Mouse (Mus musculus) cerebellum, adult 2 months (tissue): ENCODE measurements at regions not wholly inside any gene's neighbourhood (a gene's known extent, or its start where the extent isn't known, plus 50 kb on each side); places are given as distances from the start of the nearest gene placed in this dataset.

Experiments
- DNase-seq, 2 experiments: peaks; one replicate each; pipeline ENCODE4 v3.0.0; 2021
- H3K27ac ChIP-seq: fragments of 200-500 bp; 2 replicates; pipeline ENCODE4 v1.5.1; 2012; ENCODE audit warnings: low read length, control low read depth, inconsistent platforms; ENCODE audit not compliant: insufficient read depth
- H3K27me3 ChIP-seq: fragments of 200-500 bp; 2 replicates; pipeline ENCODE4 v1.6.1; 2012; ENCODE audit warnings: inconsistent platforms, mild to moderate bottlenecking, low read length, moderate library complexity; ENCODE audit not compliant: control insufficient read depth, insufficient read depth
- H3K4me1 ChIP-seq: fragments of 200-500 bp; 2 replicates; pipeline ENCODE4 v1.6.1; 2011; ENCODE audit warnings: low read length; ENCODE audit not compliant: control insufficient read depth, insufficient read depth
- H3K4me3 ChIP-seq: fragments of 200-500 bp; replicated peaks from 2 replicates; pipeline ENCODE3; 2011; ENCODE audit warnings: mild to moderate bottlenecking, low read depth, low read length, control low read depth; ENCODE audit not compliant: insufficient read depth
- CTCF ChIP-seq: fragments of 200-500 bp; IDR thresholded peaks from 2 replicates; pipeline ENCODE4 v1.5.1; 2011; ENCODE audit warnings: low read depth, mild to moderate bottlenecking, control low read depth, low read length, moderate library complexity, borderline replicate concordance; ENCODE audit not compliant: insufficient read depth
- POLR2A ChIP-seq: fragments of 200-500 bp; IDR thresholded peaks from 2 replicates; pipeline ENCODE4 v1.6.1; 2011; ENCODE audit warnings: low read length, control low read depth, borderline replicate concordance; ENCODE audit not compliant: insufficient read depth
- WGBS: fragments of 180-500 bp; shearing (Covaris S2); methylation state at CpG from one replicate; pipeline ENCODE4 v1.1.7; 2018; 5-methylcytosine and 5-hydroxymethylcytosine counted together

DNA sequence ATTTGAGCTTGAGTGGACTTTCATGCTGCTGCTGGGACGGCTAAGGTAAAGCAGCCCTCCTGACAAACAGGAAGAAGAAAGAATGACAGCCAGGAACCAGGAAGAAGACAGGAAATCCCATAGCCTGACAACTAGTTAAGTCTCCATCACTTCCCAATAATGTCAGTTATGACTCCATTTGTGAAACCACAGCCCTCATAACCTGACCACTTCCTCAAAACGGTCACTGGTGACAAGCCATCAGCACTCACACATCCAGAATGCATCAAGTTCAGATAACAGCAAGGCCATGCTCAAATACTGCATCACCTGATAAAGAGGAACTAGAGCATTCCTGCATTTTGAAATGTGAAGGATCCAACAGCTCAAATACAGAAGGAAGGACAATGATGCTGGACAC is 288.3 kb downstream of the Zfp706 start:
- Histone ChIP-seq H3K4me1 (peaks cover 3% of the 10 kb centered on the region; the same call in 1 of the 2 replicates), H3K27me3 (no peaks in the 10 kb centered on the region), H3K27ac (no peak overlapping the region), H3K4me3 (no peak overlapping the region)
- WGBS: 81% methylated on average over 2 of the region's 2 CpGs
- no peak for TF ChIP-seq CTCF
- DNase-seq: no peak

- 94% methylated on average over 6 of the region's 6 CpGs for WGBS
- Histone ChIP-seq H3K27me3 (no peaks in the 10 kb centered on the region), H3K4me3 (no peak overlapping the region), H3K4me1 (peaks cover 3% of the 10 kb centered on the region; the same call in 1 of the 2 replicates), H3K27ac (no peak overlapping the region)
- no peak for DNase-seq
- TF ChIP-seq POLR2A: no peak
- TF ChIP-seq CTCF: no peak
Measured at GRCm38 (mm10) chr15:36717835-36718234, 289.7 kb downstream of the Zfp706 start.

GRCm38 (mm10) chr15:36716686-36717038 is 290.9 kb downstream of the Zfp706 start:
- Histone ChIP-seq H3K4me1 (peaks cover 3% of the 10 kb centered on the region; the same call in 1 of the 2 replicates), H3K27ac (peak overlapping the region; percentile 97), H3K27me3 (no peaks in the 10 kb centered on the region), H3K4me3 (peak overlapping the region; percentile 13)
- TF ChIP-seq POLR2A (no peak), CTCF (no peak)
- DNase-seq: no peak

- peak; percentile 62; the same call in 1 of the 2 replicates for TF ChIP-seq CTCF
- TF ChIP-seq POLR2A: peak; percentile 41; the same call in 1 of the 2 replicates
- H3K27ac ChIP-seq: peak overlapping the region; percentile 97
- peak overlapping the region; percentile 13 for H3K4me3 ChIP-seq
- 7% methylated on average over 26 of the region's 26 CpGs for WGBS
- DNase-seq: peak; percentile 88
- no peaks in the 10 kb centered on the region for H3K27me3 ChIP-seq
- peaks cover 3% of the 10 kb centered on the region; the same call in 1 of the 2 replicates for H3K4me1 ChIP-seq
Measured at GRCm38 (mm10) chr15:36715745-36716685, 291.6 kb downstream of the Zfp706 start.

DNA sequence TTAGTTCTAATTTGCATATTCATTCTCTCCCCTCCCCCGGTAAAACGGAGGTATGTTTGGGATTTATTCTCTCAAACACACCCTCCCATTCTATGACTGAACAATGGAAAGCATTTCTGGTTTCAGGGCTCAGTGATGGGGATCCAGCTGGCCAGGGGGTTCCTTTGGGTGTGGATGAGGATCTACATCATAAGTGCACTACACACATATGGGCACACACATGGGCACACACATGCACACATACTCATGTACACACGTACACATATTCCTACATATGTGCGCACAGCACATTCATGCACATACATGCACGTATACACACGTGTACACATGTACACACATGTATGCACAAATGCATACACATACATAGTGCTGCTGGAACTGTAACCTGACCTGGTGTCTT is 292.4 kb downstream of the Zfp706 start:
- no peak for TF ChIP-seq CTCF
- no peak for TF ChIP-seq POLR2A
- Histone ChIP-seq H3K4me1 (peaks cover 3% of the 10 kb centered on the region; the same call in 1 of the 2 replicates), H3K27ac (no peak overlapping the region), H3K4me3 (no peak overlapping the region), H3K27me3 (no peaks in the 10 kb centered on the region)
- DNase-seq: no peak
- 96% methylated on average over 6 of the region's 6 CpGs for WGBS

GRCm38 (mm10) chr15:36709788-36710187 is 297.8 kb downstream of the Zfp706 start:
- TF ChIP-seq CTCF (no peak), POLR2A (no peak)
- DNase-seq: no peak
- Histone ChIP-seq H3K4me3 (no peak overlapping the region), H3K27me3 (no peaks in the 10 kb centered on the region), H3K4me1 (no peaks in the 10 kb centered on the region), H3K27ac (no peak overlapping the region)
- 69% methylated on average over 3 of the region's 3 CpGs for WGBS

DNA sequence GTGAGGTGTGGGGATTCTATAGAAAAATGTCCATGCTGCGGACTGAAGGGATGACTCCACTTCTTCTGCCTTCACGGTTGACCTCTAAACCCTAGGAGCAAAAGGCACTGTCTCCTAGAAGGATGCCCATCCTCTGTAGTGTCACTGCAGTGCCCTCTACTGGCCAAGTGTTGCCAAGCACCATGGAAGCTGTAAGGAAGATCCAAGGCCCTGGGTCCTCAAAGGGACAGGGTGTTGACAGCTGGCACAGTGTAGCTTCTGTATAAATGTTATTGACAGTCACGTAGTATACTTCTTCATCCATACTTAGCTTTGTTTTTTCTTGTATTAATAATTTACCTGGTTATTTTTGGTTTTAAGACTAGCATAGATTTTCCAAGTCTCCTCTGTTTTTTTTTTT is 299.1 kb downstream of the Zfp706 start:
- Histone ChIP-seq H3K27me3 (no peaks in the 10 kb centered on the region), H3K4me3 (no peak overlapping the region), H3K27ac (no peak overlapping the region), H3K4me1 (no peaks in the 10 kb centered on the region)
- no peak for TF ChIP-seq POLR2A
- TF ChIP-seq CTCF: peak; percentile 95
- WGBS: 9% methylated on average over 3 of the region's 3 CpGs
- DNase-seq: peak; percentile 64 to 84

DNA sequence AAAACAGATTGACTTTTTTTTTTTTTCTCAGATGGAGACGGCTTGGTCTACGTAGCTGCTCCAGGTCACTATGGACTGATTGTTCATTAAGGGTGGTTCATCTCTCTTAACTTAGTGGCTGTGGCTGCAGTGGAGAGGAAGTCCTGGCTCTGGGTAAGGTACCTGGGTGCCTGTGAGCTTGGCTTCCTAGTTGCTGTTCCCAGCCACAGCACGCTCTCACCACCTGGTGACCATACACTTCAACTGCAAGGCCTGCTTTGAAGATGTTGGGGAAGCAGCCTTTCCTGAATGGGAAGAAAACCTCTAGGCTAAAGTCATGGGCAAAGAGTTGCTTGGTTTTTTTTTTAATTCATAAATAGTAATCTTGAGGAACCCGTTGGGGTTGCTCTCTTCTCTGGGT is 301.6 kb downstream of the Zfp706 start:
- DNase-seq: peak in 1 of 2 experiments; percentile 30
- Histone ChIP-seq H3K27ac (no peak overlapping the region), H3K4me3 (no peak overlapping the region), H3K4me1 (no peaks in the 10 kb centered on the region), H3K27me3 (no peaks in the 10 kb centered on the region)
- WGBS: 71% methylated on average over 4 of the region's 4 CpGs
- no peak for TF ChIP-seq POLR2A
- peak; percentile 66 for TF ChIP-seq CTCF

DNA sequence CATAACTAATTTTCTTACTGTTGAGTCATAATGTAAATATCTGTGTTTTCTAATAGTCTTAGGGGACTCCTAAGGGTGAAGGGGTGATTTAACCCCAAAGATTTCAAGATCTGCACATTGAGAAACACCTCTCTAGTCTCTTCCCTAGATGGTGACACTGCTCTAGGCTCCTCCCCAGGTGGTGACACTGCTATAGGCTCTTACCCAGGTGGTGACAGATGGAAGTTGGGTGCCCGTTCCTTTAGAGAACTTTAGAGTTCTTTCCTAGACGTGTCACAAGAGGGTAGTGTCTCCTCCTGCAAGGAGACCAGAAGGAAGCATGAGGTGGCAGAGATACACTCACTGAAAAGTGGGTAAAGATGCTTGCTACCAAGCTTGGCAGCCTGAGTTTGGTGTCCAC is 302.2 kb downstream of the Zfp706 start:
- H3K4me3 ChIP-seq: no peak overlapping the region
- TF ChIP-seq POLR2A (no peak), CTCF (no peak)
- H3K27ac ChIP-seq: no peak overlapping the region
- WGBS: 45% methylated on average over 2 of the region's 2 CpGs
- no peaks in the 10 kb centered on the region for H3K4me1 ChIP-seq
- H3K27me3 ChIP-seq: no peaks in the 10 kb centered on the region
- no peak for DNase-seq
